Mouse (Mus musculus) CH12.LX (cell line): ENCODE results near the gene Arap2. TPM values are rescaled to one million over a fixed set of nuclear protein-coding genes. Genes with fewer than 3 reads are reported as not detected.

Source experiments
- DNase-seq: peaks from one replicate; pipeline ENCODE4 v3.0.0-alpha.2; 2013; ENCODE audit errors: extremely low read depth
- H3K27ac ChIP-seq: 2 replicates; pipeline ENCODE4 v1.5.1; 2012; ENCODE audit warnings: low read depth, mild to moderate bottlenecking, control low read depth, moderate library complexity; ENCODE audit not compliant: insufficient read depth
- H3K27me3 ChIP-seq: replicated peaks from 2 replicates; pipeline ENCODE3; 2012; ENCODE audit warnings: inconsistent platforms
- H3K36me3 ChIP-seq, 2 experiments: replicated peaks in 1 of 2; 2 replicates each; pipeline versions ENCODE3 to v1.6.1; 2012; ENCODE audit warnings: inconsistent platforms in 1 of 2, low read length in 1 of 2, mild to moderate bottlenecking in 1 of 2, mixed read lengths in 1 of 2, moderate library complexity in 1 of 2; ENCODE audit not compliant: control insufficient read depth in 1 of 2, insufficient read depth in 1 of 2
- H3K4me1 ChIP-seq, 2 experiments: 2 replicates each; pipeline ENCODE4 v1.6.1; 2012; ENCODE audit warnings: inconsistent platforms in 1 of 2, moderate library complexity in 1 of 2; ENCODE audit not compliant: insufficient read depth in 2 of 2, control insufficient read depth in 1 of 2
- H3K4me2 ChIP-seq: 2 replicates; pipeline ENCODE4 v1.6.1; 2012; ENCODE audit warnings: low read depth, mild to moderate bottlenecking, control low read depth; ENCODE audit not compliant: poor library complexity, insufficient read depth, severe bottlenecking
- H3K4me3 ChIP-seq, 3 experiments: fragments of 150-350 bp in 1 of 3; sonication (generic) in 1 of 3; replicated peaks in 1 of 3; 2 replicates each; pipeline versions ENCODE3 to v1.5.1; 2011 to 2012; ENCODE audit warnings: low read depth in 2 of 3, low read length in 2 of 3, mild to moderate bottlenecking in 2 of 3, moderate library complexity in 2 of 3, control low read depth in 1 of 3, improper control_type of control experiment in 1 of 3, inconsistent platforms in 1 of 3, mixed read lengths in 1 of 3; ENCODE audit not compliant: poor library complexity in 1 of 3
- H3K79me2 ChIP-seq: replicated peaks from 2 replicates; pipeline ENCODE4 v1.6.1; 2012; ENCODE audit warnings: mild to moderate bottlenecking, moderate library complexity; ENCODE audit not compliant: control insufficient read depth, poor library complexity, insufficient read depth, severe bottlenecking; ENCODE audit errors: extremely low read depth
- H3K9ac ChIP-seq: 2 replicates; pipeline ENCODE4 v1.6.1; 2012; ENCODE audit warnings: low read depth, mild to moderate bottlenecking, control low read depth, moderate library complexity; ENCODE audit not compliant: insufficient read depth
- H3K9me3 ChIP-seq: replicated peaks from 2 replicates; pipeline ENCODE3; 2012; ENCODE audit warnings: low read length, inconsistent platforms, mixed read lengths
- E2F4 ChIP-seq: IDR thresholded peaks from 2 replicates; pipeline ENCODE4 v1.6.1; 2011; ENCODE audit warnings: low read depth, low read length, improper control_type of control experiment; ENCODE audit not compliant: insufficient replicate concordance
- GABPA ChIP-seq: IDR thresholded peaks from 2 replicates; pipeline ENCODE4 v1.6.1; 2012; ENCODE audit warnings: low read depth, low read length, improper control_type of control experiment, inconsistent platforms; ENCODE audit not compliant: insufficient replicate concordance
- KAT2A ChIP-seq: IDR thresholded peaks from 2 replicates; pipeline ENCODE4 v1.6.1; 2012; ENCODE audit warnings: low read length, improper control_type of control experiment, inconsistent platforms; ENCODE audit not compliant: insufficient replicate concordance
- MAX ChIP-seq: IDR thresholded peaks from 2 replicates; pipeline ENCODE4 v1.6.1; 2011; ENCODE audit warnings: low read length, improper control_type of control experiment
- MXI1 ChIP-seq: IDR thresholded peaks from 2 replicates; pipeline ENCODE4 v1.6.1; 2011; ENCODE audit warnings: mild to moderate bottlenecking, low read depth, low read length, improper control_type of control experiment
- MYC ChIP-seq: IDR thresholded peaks from 2 replicates; pipeline ENCODE4 v1.6.1; 2011; ENCODE audit warnings: low read depth, mild to moderate bottlenecking, improper control_type of control experiment, low read length
- NELFE ChIP-seq: IDR thresholded peaks from 2 replicates; pipeline ENCODE4 v1.6.1; 2011; ENCODE audit warnings: low read depth, low read length, improper control_type of control experiment
- PAX5 ChIP-seq: IDR thresholded peaks from 2 replicates; pipeline ENCODE4 v1.6.1; 2012; ENCODE audit warnings: low read length, inconsistent platforms, mixed read lengths
- POLR2AphosphoS2 ChIP-seq: IDR thresholded peaks from 2 replicates; pipeline ENCODE4 v1.6.1; 2011; ENCODE audit warnings: low read depth, low read length, improper control_type of control experiment
- SIN3A ChIP-seq: IDR thresholded peaks from 2 replicates; pipeline ENCODE4 v1.6.1; 2012; ENCODE audit warnings: low read length, improper control_type of control experiment, inconsistent platforms
- TBP ChIP-seq: conservative IDR thresholded peaks from 2 replicates; pipeline ENCODE4 v1.6.1; 2011; ENCODE audit warnings: low read depth, low read length, improper control_type of control experiment
- USF2 ChIP-seq: conservative IDR thresholded peaks from 2 replicates; pipeline ENCODE4 v1.6.1; 2011; ENCODE audit warnings: low read depth, low read length, improper control_type of control experiment
- ZKSCAN1 ChIP-seq: IDR thresholded peaks from 2 replicates; pipeline ENCODE4 v1.6.1; 2012; ENCODE audit warnings: low read depth, inconsistent platforms, low read length, improper control_type of control experiment, borderline replicate concordance
- dilution Hi-C: fragments of 300-500 bp; cut with MboI; formaldehyde crosslinking; loops from 2 replicates; pipeline ENCODE4 v1.14.3; 2020; ENCODE audit warnings: low sequenced_read_pairs; ENCODE audit not compliant: extremely low pct_unique_long_range_greater_than_20kb, extremely low pct_ligation_motif_present
- in situ Hi-C: fragments of 300-500 bp; cut with MboI; formaldehyde crosslinking; loops from 3 replicates; pipeline ENCODE4 v1.14.3; 2019; ENCODE audit warnings: low sequenced_read_pairs, low pct_ligation_motif_present, low pct_unique_long_range_greater_than_20kb, mixed read lengths
- polyA plus RNA-seq: library from polyadenylated mRNA; unstranded; fragments of >175 nt; gene quantifications from 2 replicates; pipeline ENCODE4 v1.2.1, GENCODE M21; 2012; ENCODE audit warnings: low read depth; ENCODE audit not compliant: insufficient read length
- total RNA-seq, 2 experiments: library from RNA; depleted of rRNA; stranded (reverse); fragments of 300-350 nt in 1 of 2; fragments of >200 nt in 1 of 2; gene quantifications; 2 replicates each; pipeline ENCODE4 v1.2.3; 2012 to 2014

The Arap2 gene
- total and polyA plus RNA-seq, 3 experiments, result 6.6 to 15.1 (median 9.4) TPM

DNA sequence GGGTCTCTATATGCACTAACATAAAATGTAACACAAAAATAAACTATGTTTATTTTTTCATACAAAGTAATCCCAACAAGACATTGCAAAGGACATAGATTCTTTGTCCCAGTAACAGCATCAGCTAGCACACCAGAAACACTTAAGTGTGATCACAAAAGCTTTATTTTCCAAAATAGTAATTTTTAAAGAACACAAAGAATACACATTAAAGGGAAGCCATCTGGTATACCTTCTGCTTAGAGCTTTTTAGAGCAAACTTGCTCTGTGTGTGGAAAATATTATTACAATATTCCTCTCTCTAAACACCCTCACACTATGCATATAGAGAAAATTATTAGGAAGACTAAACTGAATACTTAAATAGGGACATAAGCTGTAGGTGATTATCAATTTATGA, 100.6 kb downstream of the Arap2 start:
- H3K4me2 ChIP-seq, result no peak overlapping the region
- in situ Hi-C loops, result no loop called here
- no peaks in the 10 kb centered on the region for H3K4me1 ChIP-seq
- H3K36me3 ChIP-seq, result peaks cover 8 to 31% of the 10 kb centered on the region in 2 experiments
- H3K27me3 ChIP-seq, result no peaks in the 10 kb centered on the region
- no peaks in the 10 kb centered on the region for H3K9me3 ChIP-seq
- H3K27ac ChIP-seq, result no peak overlapping the region
- dilution Hi-C loops, result no loop called here
- DNase-seq, result no peak
- TF ChIP-seq USF2 (no peak), PAX5 (no peak)
- no peak overlapping the region for H3K4me3 ChIP-seq
- no peaks in the 10 kb centered on the region for H3K79me2 ChIP-seq
- H3K9ac ChIP-seq, result no peak overlapping the region

DNA sequence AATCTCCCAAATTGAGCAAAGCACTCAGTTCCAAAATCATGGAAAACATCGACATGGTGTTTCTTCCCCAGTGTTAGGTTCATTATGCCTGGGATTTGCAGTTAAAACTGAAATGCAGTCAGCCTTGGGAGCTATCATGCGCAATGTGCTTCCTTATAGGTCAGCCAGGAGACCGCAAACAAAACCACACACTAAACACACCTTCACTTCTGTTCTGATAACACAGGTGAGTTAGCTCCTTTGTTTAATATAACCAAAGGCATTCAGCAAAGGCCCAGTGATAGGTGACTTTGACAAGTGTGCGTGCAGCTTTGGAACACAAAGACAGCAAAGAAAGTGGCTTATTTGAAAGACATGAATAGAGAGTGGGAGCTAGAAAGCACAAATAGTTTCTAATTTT, 101.1 kb downstream of the Arap2 start:
- no peak for DNase-seq
- in situ Hi-C loops, result no loop called here
- H3K9ac ChIP-seq, result no peak overlapping the region
- H3K9me3 ChIP-seq, result no peaks in the 10 kb centered on the region
- dilution Hi-C loops, result no loop called here
- no peak for TF ChIP-seq MAX
- TF ChIP-seq KAT2A, result no peak
- TF ChIP-seq GABPA, result no peak
- TF ChIP-seq NELFE, result no peak
- no peak for TF ChIP-seq TBP
- TF ChIP-seq POLR2AphosphoS2, result no peak
- TF ChIP-seq MYC, result no peak
- TF ChIP-seq ZKSCAN1, result no peak
- no peak for TF ChIP-seq SIN3A
- no peak for TF ChIP-seq MXI1
- H3K79me2 ChIP-seq, result no peaks in the 10 kb centered on the region
- H3K36me3 ChIP-seq, result peaks cover 8 to 33% of the 10 kb centered on the region in 2 experiments
- no peak overlapping the region for H3K27ac ChIP-seq
- H3K27me3 ChIP-seq, result no peaks in the 10 kb centered on the region
- H3K4me1 ChIP-seq, result no peaks in the 10 kb centered on the region
- H3K4me2 ChIP-seq, result no peak overlapping the region
- no peak overlapping the region for H3K4me3 ChIP-seq

DNA sequence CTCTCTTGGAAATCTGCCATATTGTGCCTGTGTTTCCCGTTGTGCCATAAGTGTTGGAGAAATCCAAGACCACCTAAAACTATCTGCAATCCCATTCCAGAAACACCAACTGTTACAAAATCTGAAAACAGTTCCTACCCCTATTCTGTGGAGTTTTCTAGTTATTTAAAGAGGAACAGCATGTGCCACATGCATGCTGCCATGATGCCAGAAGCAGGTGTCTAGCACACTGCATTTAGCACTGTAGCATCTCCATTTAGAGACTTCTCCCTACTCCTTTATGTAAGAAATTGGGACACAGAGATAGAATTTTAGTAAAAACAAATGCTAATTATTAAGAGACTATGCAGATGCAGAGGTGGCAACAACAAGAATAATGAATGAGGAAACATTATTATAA, 102.8 kb downstream of the Arap2 start:
- Histone ChIP-seq H3K9ac (no peak overlapping the region), H3K36me3 (peaks cover 4 to 25% of the 10 kb centered on the region in 2 experiments), H3K27me3 (no peaks in the 10 kb centered on the region), H3K9me3 (no peaks in the 10 kb centered on the region), H3K4me3 (no peak overlapping the region), H3K27ac (no peak overlapping the region)
- dilution Hi-C loops, result no loop called here
- no peak for TF ChIP-seq KAT2A
- TF ChIP-seq E2F4, result no peak
- TF ChIP-seq, all 38 proteins: peak for 0
- Histone ChIP-seq H3K4me2 (no peak overlapping the region), H3K4me1 (no peaks in the 10 kb centered on the region), H3K79me2 (no peaks in the 10 kb centered on the region)
- DNase-seq, result no peak
- in situ Hi-C loops, result no loop called here
